Mouse (Mus musculus) right cerebral cortex, adult 18-20 months (tissue): Measurements from ENCODE around the gene Shf.

Experiments
- DNase-seq: peaks from one replicate; pipeline ENCODE4 v3.0.0; 2022; ENCODE audit warnings: mixed read lengths

Shf gene

GRCm38 (mm10) chr2:122301081-122301920 lies 67.7 kb downstream of the Shf start:
- peak; percentile 8 for DNase-seq

GRCm38 (mm10) chr2:122300656-122301020 lies 68.3 kb downstream of the Shf start:
- DNase-seq: no peak

- no peak for DNase-seq
Observed at GRCm38 (mm10) chr2:122299911-122300655, 68.9 kb downstream of the Shf start.
